Comparison of ENCODE assay signal across 14 mouse cellular contexts in the genomic region with DNA sequence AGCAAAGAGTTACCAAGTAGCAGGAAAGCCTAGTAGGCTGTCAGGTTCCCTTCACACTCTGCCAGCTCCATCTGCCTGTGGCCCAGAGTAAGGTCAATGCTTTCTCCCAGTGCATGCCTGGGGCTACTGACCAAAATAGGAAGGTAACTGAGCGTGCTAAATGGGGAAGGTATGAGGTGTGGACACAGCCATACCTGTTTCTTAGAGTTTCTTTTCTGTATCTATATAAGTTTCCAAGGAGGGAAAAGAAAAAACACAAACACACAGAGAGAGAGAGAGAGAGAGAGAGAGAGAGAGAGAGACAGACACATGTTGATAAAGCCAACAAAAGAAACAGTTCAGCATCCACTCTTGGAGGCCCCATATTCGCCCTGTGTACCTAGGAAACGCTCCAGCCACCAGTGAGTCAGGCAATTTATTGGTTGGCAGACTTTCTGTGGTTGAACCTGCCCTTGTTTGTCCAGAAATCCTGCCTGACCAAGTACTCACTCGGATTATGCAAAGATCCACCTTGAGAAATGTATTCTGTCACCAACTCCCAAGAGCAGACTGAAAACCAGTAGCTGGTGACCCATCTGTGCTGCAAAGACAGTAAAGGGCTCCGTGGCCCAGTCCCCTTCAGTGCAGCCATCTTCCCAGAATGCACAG. TPM values are rescaled to one million over a fixed set of nuclear protein-coding genes. Genes with fewer than 3 reads are reported as not detected.
DNase-seq lines count a peak whose midpoint lies in the region; ATAC-seq lines count a peak whose summit lies in the region.
"Had no signal": no experiment of that assay in that cellular context is flagged by ENCODE, and none has a peak within 500 bp of the region (broad histone marks: within the 10 kb centered on the region; RNA-seq: fewer than 3 reads in every experiment).

No protein-coding gene starts in this region.

- no peaks in the 10 kb centered on the region for H3K9me3 ChIP-seq in lung, embryonic 16.5 days (ENCODE audit: control insufficient read depth, low read length)
- H3K9me3 ChIP-seq: forebrain, embryonic 10.5 days; midbrain, embryonic 13.5 days had no signal

- 75% methylated on average over 5 of the region's 5 CpGs for WGBS in lung, embryonic 16.5 days

- no peak overlapping the region for H3K4me2 ChIP-seq in lung, embryonic 16.5 days (ENCODE audit: low read depth, low read length)
- H3K4me2 ChIP-seq: liver, embryonic 11.5 days; midbrain, embryonic 13.5 days had no signal

- H3K36me3 ChIP-seq in lung, embryonic 16.5 days (ENCODE audit: control insufficient read depth, insufficient read depth, low read length) = no peaks in the 10 kb centered on the region
- H3K36me3 ChIP-seq: forebrain, embryonic 10.5 days; midbrain, embryonic 13.5 days had no signal

- peak; percentile 35 for DNase-seq in kidney, adult 18-20 months
- DNase-seq in kidney, postnatal 10 days = no peak
- no peak for DNase-seq in lung, postnatal 4 days
- peak; percentile 30 for DNase-seq in NIH3T3 (ENCODE audit: low read depth)
- peak; percentile 65 for DNase-seq in lung, postnatal 36 days
- no peak for DNase-seq in left cerebral cortex, adult 18-20 months (ENCODE audit: low spot score in 2 of 2)
- DNase-seq: cerebellum, postnatal 10 days; gastrocnemius, postnatal 14 days had no signal

- peaks cover 10% of the 10 kb centered on the region for H3K4me1 ChIP-seq in lung, embryonic 16.5 days (replicated peaks; ENCODE audit: control insufficient read depth, insufficient read depth, low read length)
- H3K4me1 ChIP-seq: forebrain, embryonic 10.5 days; midbrain, embryonic 13.5 days had no signal

- no peak overlapping the region for H3K4me3 ChIP-seq in lung, embryonic 16.5 days (ENCODE audit: low read length)
- H3K4me3 ChIP-seq: forebrain, embryonic 10.5 days; midbrain, embryonic 13.5 days had no signal

- ATAC-seq in lung, embryonic 16.5 days (ENCODE audit: low read depth) = no peak
- ATAC-seq in frontal cortex, adult (ENCODE audit: low TSS enrichment) = no peak
- ATAC-seq: midbrain, embryonic 13.5 days had no signal

- H3K9ac ChIP-seq in lung, embryonic 16.5 days (ENCODE audit: low read length) = no peak overlapping the region
- H3K9ac ChIP-seq: midbrain, embryonic 13.5 days had no signal

- H3K27me3 ChIP-seq in lung, embryonic 16.5 days (ENCODE audit: control insufficient read depth, insufficient read depth, low read depth, low read length) = no peaks in the 10 kb centered on the region
- H3K27me3 ChIP-seq: midbrain, embryonic 13.5 days had no signal

- H3K27ac ChIP-seq in lung, embryonic 16.5 days (ENCODE audit: low read length) = 0 out of 2 replicates have a peak overlapping the region, but pooled peaks have one; percentile 33
- H3K27ac ChIP-seq: forebrain, embryonic 10.5 days; midbrain, embryonic 13.5 days had no signal

RNA-seq across cellular contexts. Expression of gene Sorl1, which starts 25.5 kb away (rescaled TPM):
- 11.8 and 13.8 TPM in 2 replicates for polyA plus RNA-seq in lung, embryonic 16.5 days (2015; fragmentation: Nextera tagmentation; extraction: Ambion mirVana)
- 100 to 1,000 TPM; 180 to 243 TPM for total RNA-seq in left cerebral cortex, adult 18-20 months (2021)
- total RNA-seq: MEL had no signal

Comparison
In these comparisons a context has a peak if more than half of its experiments do, and no peak if none do; other contexts are left out.
1. DNase-seq: peak in kidney, adult 18-20 months (single experiment), NIH3T3 (single experiment) and lung, postnatal 36 days (single experiment); none in kidney, postnatal 10 days (single experiment), lung, postnatal 4 days (0 of 2) and left cerebral cortex, adult 18-20 months (0 of 2).